Mouse (Mus musculus) megakaryocyte, embryonic 14.5 days (primary cell): ENCODE measurements around the gene Fam19a1.

Experiments
- FLI1 ChIP-seq: IDR thresholded peaks from 2 replicates; pipeline ENCODE4 v1.6.1; 2012; ENCODE audit warnings: low read length, inconsistent platforms, mixed read lengths
- GATA1 ChIP-seq: IDR thresholded peaks from 3 replicates; pipeline ENCODE4 v1.6.1; 2012; ENCODE audit warnings: mixed read lengths, low read length, inconsistent platforms, borderline replicate concordance

DNA sequence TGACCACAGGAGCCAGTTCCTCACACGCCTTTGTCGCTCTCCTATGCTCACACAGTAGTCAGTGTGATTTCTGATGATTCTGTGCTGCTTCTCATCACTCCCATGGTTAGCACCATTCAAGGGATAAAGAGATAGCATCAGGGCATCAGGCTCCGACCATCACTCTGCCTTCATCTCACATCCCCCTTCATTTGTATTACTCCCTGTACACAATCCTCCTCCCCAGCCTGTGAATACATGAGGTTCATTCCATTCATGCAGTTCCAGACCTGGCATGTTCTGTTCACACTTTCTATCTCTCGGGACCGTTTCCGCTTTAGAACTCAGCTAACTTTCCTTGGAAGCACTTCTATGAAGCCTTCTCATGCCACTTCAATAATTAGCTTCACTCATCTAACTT is 259.9 kb downstream of the Fam19a1 start:
- no peak for TF ChIP-seq GATA1
- no peak for TF ChIP-seq FLI1
